ENCODE assay signal across 8 mouse cellular contexts in the genomic region with DNA sequence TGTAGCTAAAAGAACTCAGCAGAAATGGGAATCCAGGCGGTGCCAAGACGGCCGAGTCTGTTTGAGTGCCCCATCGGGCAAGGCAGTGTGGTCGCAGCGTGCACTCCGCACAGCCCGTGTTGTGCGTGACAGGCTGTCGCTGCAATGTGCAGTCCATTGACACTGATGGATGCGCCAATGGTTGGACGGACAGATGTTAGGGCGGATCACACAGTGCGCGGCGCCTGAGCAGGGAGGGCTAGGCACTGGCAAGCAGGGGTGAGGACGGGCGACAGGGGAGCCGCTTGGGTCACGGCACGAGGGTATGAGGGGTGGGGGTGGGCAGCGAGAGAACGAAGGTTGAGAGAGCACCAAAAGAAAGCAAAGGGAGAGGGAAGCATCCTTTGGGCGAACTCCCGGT. TPM values are rescaled to one million over a fixed set of nuclear protein-coding genes. Genes with fewer than 3 reads are reported as not detected.
DNase-seq lines count a peak whose midpoint lies in the region; ATAC-seq lines count a peak whose summit lies in the region.

No protein-coding gene starts in this region.

- peak overlapping the region; percentile 82 for H3K4me3 ChIP-seq in heart, embryonic 13.5 days
- H3K4me3 ChIP-seq in brown adipose tissue, adult 24 weeks (ENCODE audit: insufficient read depth, low read depth, low read length): peak overlapping the region; percentile 99
- H3K4me3 ChIP-seq in hindbrain, embryonic 11.5 days (ENCODE audit: low read depth, low read length): peak overlapping the region; percentile 82
- H3K4me3 ChIP-seq in midbrain, embryonic 13.5 days (replicated peaks): peak overlapping the region; percentile 82

- H3K4me1 ChIP-seq in heart, embryonic 13.5 days: peaks cover 33% of the 10 kb centered on the region
- no peaks in the 10 kb centered on the region for H3K4me1 ChIP-seq in brown adipose tissue, adult 24 weeks (ENCODE audit: control insufficient read depth, insufficient read depth, insufficient read length, low read length)
- peaks cover 7% of the 10 kb centered on the region; the same call in 1 of the 2 replicates for H3K4me1 ChIP-seq in hindbrain, embryonic 11.5 days (replicated peaks; ENCODE audit: control insufficient read depth, insufficient read depth, low read length)
- peaks cover 50% of the 10 kb centered on the region for H3K4me1 ChIP-seq in midbrain, embryonic 13.5 days (replicated peaks)

- H3K27ac ChIP-seq in heart, embryonic 13.5 days (replicated peaks): no peak overlapping the region
- no peak overlapping the region for H3K27ac ChIP-seq in brown adipose tissue, adult 24 weeks (replicated peaks; ENCODE audit: low read depth, low read length)
- H3K27ac ChIP-seq in hindbrain, embryonic 11.5 days (ENCODE audit: low read depth, low read length): peak overlapping the region; percentile 93
- no peak overlapping the region for H3K27ac ChIP-seq in midbrain, embryonic 13.5 days

- no peaks in the 10 kb centered on the region for H3K36me3 ChIP-seq in heart, embryonic 13.5 days
- H3K36me3 ChIP-seq in hindbrain, embryonic 11.5 days (ENCODE audit: control insufficient read depth, insufficient read depth, low read length): no peaks in the 10 kb centered on the region
- H3K36me3 ChIP-seq in midbrain, embryonic 13.5 days: no peaks in the 10 kb centered on the region

- H3K9me3 ChIP-seq in heart, embryonic 13.5 days: no peaks in the 10 kb centered on the region
- H3K9me3 ChIP-seq in hindbrain, embryonic 11.5 days (ENCODE audit: control insufficient read depth, low read length): no peaks in the 10 kb centered on the region
- no peaks in the 10 kb centered on the region for H3K9me3 ChIP-seq in midbrain, embryonic 13.5 days

- H3K27me3 ChIP-seq in heart, embryonic 13.5 days (replicated peaks): peaks cover 72% of the 10 kb centered on the region
- H3K27me3 ChIP-seq in hindbrain, embryonic 11.5 days (ENCODE audit: control insufficient read depth, insufficient read depth, low read length): peaks cover 26% of the 10 kb centered on the region
- H3K27me3 ChIP-seq in midbrain, embryonic 13.5 days: peaks cover 61% of the 10 kb centered on the region

- WGBS in heart, embryonic 13.5 days: 1% methylated on average over 25 of the region's 25 CpGs
- WGBS in hindbrain, embryonic 11.5 days: 2% methylated on average over 25 of the region's 25 CpGs
- WGBS in midbrain, embryonic 13.5 days: 0% methylated on average over 25 of the region's 25 CpGs

- peak overlapping the region; percentile 100 for H3K4me2 ChIP-seq in heart, embryonic 13.5 days
- peak overlapping the region; percentile 94 for H3K4me2 ChIP-seq in hindbrain, embryonic 11.5 days (replicated peaks; ENCODE audit: low read depth, low read length)
- H3K4me2 ChIP-seq in midbrain, embryonic 13.5 days (replicated peaks): peak overlapping the region; percentile 97

- H3K9ac ChIP-seq in heart, embryonic 13.5 days: peak overlapping the region; percentile 85
- H3K9ac ChIP-seq in hindbrain, embryonic 11.5 days (ENCODE audit: low read depth, low read length): peak overlapping the region; percentile 70
- H3K9ac ChIP-seq in midbrain, embryonic 13.5 days (replicated peaks): peak overlapping the region; percentile 82

- no peak for DNase-seq in heart, adult 18-20 months
- DNase-seq in hindbrain, embryonic 11.5 days (ENCODE audit: low spot score): peak; percentile 74
- no peak for DNase-seq in spleen, adult 12 weeks (ENCODE audit: low spot score)
- DNase-seq in right cerebral cortex, postnatal 25 days: no peak
- no peak for DNase-seq in right cerebral cortex, postnatal 36 days (ENCODE audit: low spot score in 2 of 2)

- ATAC-seq in heart, embryonic 13.5 days (ENCODE audit: extremely low read depth, insufficient number of reproducible peaks, low FRiP score, low TSS enrichment): no peak
- ATAC-seq in hindbrain, embryonic 11.5 days (ENCODE audit: low FRiP score): peak; percentile 10; the same call in 1 of the 2 replicates
- ATAC-seq in midbrain, embryonic 13.5 days: no peak

RNA-seq across cellular contexts. Expression of a gene that starts 2.6 kb away (rescaled TPM):
- 2.7 TPM in 2 replicates for polyA plus RNA-seq in heart, embryonic 13.5 days (2015; fragmentation: Nextera tagmentation; extraction: Ambion mirVana)
- 1 to 10 TPM; 2.4 to 2.7 TPM for total RNA-seq in heart, adult 18-20 months (2021)
- polyA plus RNA-seq in brown adipose tissue, adult 24 weeks (2012; ENCODE audit: insufficient read depth, insufficient read length, missing spikeins): 0.58 and 0.79 TPM in 2 replicates
- 14.4 and 21.3 TPM in 2 replicates for polyA plus RNA-seq in hindbrain, embryonic 11.5 days (2014; fragmentation: Nextera tagmentation; extraction: Ambion mirVana)
- 7.9 and 9.1 TPM in 2 replicates for polyA plus RNA-seq in midbrain, embryonic 13.5 days (2015; fragmentation: Nextera tagmentation; extraction: Ambion mirVana)
